Mouse (Mus musculus) heart, embryonic 13.5 days (tissue): ENCODE results near the gene Gm13278. TPM values are rescaled to one million over a fixed set of nuclear protein-coding genes. Genes with fewer than 3 reads are reported as not detected.

Experiments
- ATAC-seq: fragments of 200-750 bp; cut with Nextera tagmentation; 2 replicates; pipeline ENCODE4 v1.8.0; 2017; ENCODE audit warnings: moderate TSS enrichment; ENCODE audit not compliant: insufficient number of reproducible peaks, low FRiP score, low TSS enrichment; ENCODE audit errors: extremely low read depth
- H3K27ac ChIP-seq: fragments of 300-500 bp; sonication (generic); replicated peaks from 2 replicates; pipeline ENCODE4 v1.5.1; 2015; ENCODE audit warnings: moderate library complexity, mild to moderate bottlenecking, inconsistent platforms
- H3K27me3 ChIP-seq: fragments of 300-500 bp; sonication (generic); replicated peaks from 2 replicates; pipeline ENCODE4 v1.6.1; 2015; ENCODE audit warnings: mild to moderate bottlenecking, inconsistent platforms
- H3K36me3 ChIP-seq: fragments of 300-500 bp; sonication (generic); 2 replicates; pipeline ENCODE4 v1.6.1; 2015; ENCODE audit warnings: mild to moderate bottlenecking, inconsistent platforms
- H3K4me1 ChIP-seq: fragments of 300-500 bp; sonication (generic); 2 replicates; pipeline ENCODE4 v1.6.1; 2015; ENCODE audit warnings: inconsistent platforms
- H3K4me2 ChIP-seq: fragments of 300-500 bp; sonication (generic); 2 replicates; pipeline ENCODE4 v1.6.1; 2015; ENCODE audit warnings: inconsistent platforms, mild to moderate bottlenecking, moderate library complexity
- H3K4me3 ChIP-seq: fragments of 300-500 bp; sonication (generic); 2 replicates; pipeline ENCODE4 v1.5.1; 2015; ENCODE audit warnings: moderate library complexity, mild to moderate bottlenecking, inconsistent platforms
- H3K9ac ChIP-seq: fragments of 300-500 bp; sonication (generic); 2 replicates; pipeline ENCODE4 v1.6.1; 2015; ENCODE audit warnings: inconsistent platforms, mild to moderate bottlenecking, moderate library complexity
- H3K9me3 ChIP-seq: fragments of 300-500 bp; sonication (generic); 2 replicates; pipeline ENCODE4 v1.6.1; 2016; ENCODE audit warnings: inconsistent platforms
- WGBS: fragments of 180-500 bp; shearing (Covaris S2); methylation state at CpG from one replicate; pipeline ENCODE4 v1.1.7; 2015; ENCODE audit warnings: mixed read lengths; 5-methylcytosine and 5-hydroxymethylcytosine counted together
- polyA plus RNA-seq: library from polyadenylated mRNA; unstranded; fragments of >200 nt; fragmentation: Nextera tagmentation; extraction: Ambion mirVana; gene quantifications from 2 replicates; pipeline ENCODE4 v1.2.1, GENCODE M21; 2015

Gm13278 gene
- polyA plus RNA-seq, 1 experiment from 2014 or later: not detected

DNA sequence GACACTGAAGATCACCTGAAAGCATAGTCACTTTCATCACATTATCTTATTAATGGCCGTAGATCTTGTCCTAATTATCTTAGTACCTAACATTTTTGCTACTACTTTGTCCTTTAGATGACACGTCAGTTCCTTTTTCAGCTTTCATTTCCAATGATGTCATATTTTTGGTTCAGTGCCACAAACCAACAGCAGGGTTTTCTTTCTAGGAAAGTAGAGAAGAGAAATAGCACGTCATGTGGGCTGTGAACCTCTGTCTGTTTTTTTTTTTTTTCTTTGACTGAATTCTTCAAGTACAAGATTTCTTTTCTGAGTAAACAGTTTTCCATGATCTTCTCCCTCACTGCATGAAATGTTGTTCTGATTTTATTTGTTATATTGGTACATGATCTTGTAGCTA is 48.7 kb downstream of the Gm13278 start:
- H3K27ac ChIP-seq: no peak overlapping the region
- H3K27me3 ChIP-seq: peaks cover 7% of the 10 kb centered on the region; the same call in 1 of the 2 replicates
- 57% methylated on average over 3 of the region's 3 CpGs for WGBS
- H3K36me3 ChIP-seq: no peaks in the 10 kb centered on the region
- H3K4me1 ChIP-seq: no peaks in the 10 kb centered on the region
- no peak overlapping the region for H3K4me3 ChIP-seq
- no peak overlapping the region for H3K4me2 ChIP-seq
- ATAC-seq: no peak
- no peaks in the 10 kb centered on the region for H3K9me3 ChIP-seq
- no peak overlapping the region for H3K9ac ChIP-seq

GRCm38 (mm10) chr4:88841438-88841911 is 50.1 kb downstream of the Gm13278 start, which contains the start of gene Ifna4:
Ifna4 (plus strand) TSS chr4:88841861.
- no peaks in the 10 kb centered on the region for H3K4me1 ChIP-seq
- no peak for ATAC-seq
- no peaks in the 10 kb centered on the region for H3K36me3 ChIP-seq
- no peak within 1 kb of the TSS for H3K9ac ChIP-seq
- H3K27ac ChIP-seq: no peak within 1 kb of the TSS
- no peak within 1 kb of the TSS for H3K4me2 ChIP-seq
- no peaks in the 10 kb centered on the region for H3K9me3 ChIP-seq
- H3K27me3 ChIP-seq: peaks cover 7% of the 10 kb centered on the region; the same call in 1 of the 2 replicates
- WGBS: 65% methylated on average over 2 of the region's 2 CpGs
- H3K4me3 ChIP-seq: no peak within 1 kb of the TSS

Other genes with a start within 250 kb of the Gm13278 start
- not detected in 2 replicates for gene Ifna15, start 233.3 kb upstream of the Gm13278 start, polyA plus RNA-seq
- gene Ifna14, start 219.8 kb upstream of the Gm13278 start, polyA plus RNA-seq: not detected in 2 replicates
- gene Ifna9, start 199.2 kb upstream of the Gm13278 start, polyA plus RNA-seq: not detected in 2 replicates
- gene Ifna12, start 188.2 kb upstream of the Gm13278 start, polyA plus RNA-seq: not detected in 2 replicates
- gene C87499, start 157.1 kb upstream of the Gm13278 start, polyA plus RNA-seq: not detected in 2 replicates
- not detected in 2 replicates for gene Ifna13, start 147.1 kb upstream of the Gm13278 start, polyA plus RNA-seq
- not detected in 2 replicates for gene Ifna16, start 114.6 kb upstream of the Gm13278 start, polyA plus RNA-seq
- not detected in 2 replicates for gene Ifna2, start 107.6 kb upstream of the Gm13278 start, polyA plus RNA-seq
- not detected in 2 replicates for gene Ifnab, start 100.2 kb upstream of the Gm13278 start, polyA plus RNA-seq
- 0.33 and 0.84 TPM in 2 replicates for gene Gm26566, start 69.7 kb upstream of the Gm13278 start, polyA plus RNA-seq
- gene Klhl9, start 69.1 kb upstream of the Gm13278 start, polyA plus RNA-seq: 70.7 and 76.5 TPM in 2 replicates
- not detected in 2 replicates for gene Gm13271, start 36.7 kb upstream of the Gm13278 start, polyA plus RNA-seq
- gene Gm13283, start 31.4 kb upstream of the Gm13278 start, polyA plus RNA-seq: 0.20 and 0.31 TPM in 2 replicates
- 0.29 TPM in 1 of 2 replicates, not detected in the other for gene Gm13290, start 17.7 kb upstream of the Gm13278 start, polyA plus RNA-seq
- gene Gm13289, start 14.6 kb upstream of the Gm13278 start, polyA plus RNA-seq: not detected in 2 replicates
- gene Gm13272, start 11.7 kb upstream of the Gm13278 start, polyA plus RNA-seq: not detected in 2 replicates
- not detected in 2 replicates for gene Ifnz, start 9.4 kb upstream of the Gm13278 start, polyA plus RNA-seq
- not detected in 2 replicates for gene Gm13276, start 5.8 kb upstream of the Gm13278 start, polyA plus RNA-seq
- gene Gm13277, start 2.9 kb upstream of the Gm13278 start, polyA plus RNA-seq: not detected in 2 replicates
- gene Gm13275, start 2.9 kb downstream of the Gm13278 start, polyA plus RNA-seq: not detected in 2 replicates
- not detected in 2 replicates for gene Gm13279, start 5.8 kb downstream of the Gm13278 start, polyA plus RNA-seq
- 0.68 and 0.82 TPM in 2 replicates for gene Gm13285, start 8.1 kb downstream of the Gm13278 start, polyA plus RNA-seq
- gene Gm13287, start 11.7 kb downstream of the Gm13278 start, polyA plus RNA-seq: not detected in 2 replicates
- gene Gm13288, start 14.0 kb downstream of the Gm13278 start, polyA plus RNA-seq: not detected in 2 replicates
- gene Ifna7, start 24.7 kb downstream of the Gm13278 start, polyA plus RNA-seq: not detected in 2 replicates
- gene Ifna11, start 28.4 kb downstream of the Gm13278 start, polyA plus RNA-seq: not detected in 2 replicates
- gene Ifna6, start 35.9 kb downstream of the Gm13278 start, polyA plus RNA-seq: not detected in 2 replicates
- gene Ifna5, start 44.0 kb downstream of the Gm13278 start, polyA plus RNA-seq: not detected in 2 replicates
- gene Ifna4, start 50.3 kb downstream of the Gm13278 start, polyA plus RNA-seq: not detected in 2 replicates
- not detected in 2 replicates for gene Ifna1, start 58.5 kb downstream of the Gm13278 start, polyA plus RNA-seq
- not detected in 2 replicates for gene Ifne, start 88.7 kb downstream of the Gm13278 start, polyA plus RNA-seq